Mouse (Mus musculus) limb, embryonic 14.5 days (tissue): ENCODE measurements around the gene Adarb1. TPM values are rescaled to one million over a fixed set of nuclear protein-coding genes. Genes with fewer than 3 reads are reported as not detected.

ENCODE experiments used
- ATAC-seq: fragments of 200-750 bp; cut with Nextera tagmentation; 2 replicates; pipeline ENCODE4 v1.8.0; 2017; ENCODE audit warnings: low read depth, moderate number of reproducible peaks, moderate TSS enrichment; ENCODE audit not compliant: low FRiP score
- DNase-seq: peaks from one replicate; pipeline ENCODE4 v3.0.0-alpha.2; 2015; ENCODE audit warnings: low spot score
- H3K27ac ChIP-seq: fragments of 300-500 bp; sonication (generic); replicated peaks from 2 replicates; pipeline ENCODE4 v1.5.1; 2014; ENCODE audit warnings: low read depth, mild to moderate bottlenecking, low read length, moderate library complexity, mixed read lengths
- H3K27me3 ChIP-seq: fragments of 300-500 bp; sonication (generic); 2 replicates; pipeline ENCODE4 v1.6.1; 2014; ENCODE audit warnings: low read length, mixed read lengths; ENCODE audit not compliant: control insufficient read depth, insufficient read depth
- H3K36me3 ChIP-seq: fragments of 300-500 bp; sonication (generic); 2 replicates; pipeline ENCODE4 v1.6.1; 2014; ENCODE audit warnings: mild to moderate bottlenecking, low read length, moderate library complexity, mixed read lengths; ENCODE audit not compliant: control insufficient read depth, insufficient read depth
- H3K4me1 ChIP-seq: fragments of 300-500 bp; sonication (generic); 2 replicates; pipeline ENCODE4 v1.6.1; 2014; ENCODE audit warnings: antibody characterized with exemption, low read length, mixed read lengths; ENCODE audit not compliant: control insufficient read depth, insufficient read depth
- H3K4me2 ChIP-seq: fragments of 300-500 bp; sonication (generic); replicated peaks from 2 replicates; pipeline ENCODE4 v1.6.1; 2014; ENCODE audit warnings: low read depth, mild to moderate bottlenecking, low read length, moderate library complexity; ENCODE audit not compliant: severe bottlenecking
- H3K4me3 ChIP-seq: fragments of 300-500 bp; sonication (generic); replicated peaks from 2 replicates; pipeline ENCODE4 v1.5.1; 2014; ENCODE audit warnings: low read length
- H3K9ac ChIP-seq: fragments of 300-500 bp; sonication (generic); 2 replicates; pipeline ENCODE4 v1.6.1; 2014; ENCODE audit warnings: mild to moderate bottlenecking, low read depth, low read length, moderate library complexity; ENCODE audit not compliant: severe bottlenecking
- H3K9me3 ChIP-seq: fragments of 300-500 bp; sonication (generic); 2 replicates; pipeline ENCODE4 v1.6.1; 2016; ENCODE audit warnings: low read length; ENCODE audit not compliant: control insufficient read depth
- POLR2A ChIP-seq: fragments of 200-500 bp; IDR thresholded peaks from 2 replicates; pipeline ENCODE4 v1.8.0; 2012; ENCODE audit warnings: inconsistent platforms, mild to moderate bottlenecking, moderate library complexity, borderline replicate concordance; ENCODE audit not compliant: insufficient read depth, insufficient read length; ENCODE audit errors: extremely low read depth
- WGBS: fragments of 180-500 bp; shearing (Covaris S2); extraction: QIAGEN DNeasy Blood & Tissue Kit; methylation state at CpG from one replicate; pipeline ENCODE4 v1.1.7; 2014; 5-methylcytosine and 5-hydroxymethylcytosine counted together
- polyA plus RNA-seq, 2 experiments: library from polyadenylated mRNA; depleted of rRNA in 1 of 2; stranded (reverse) in 1 of 2; unstranded in 1 of 2; fragments of >200 nt; fragmentation: Nextera tagmentation in 1 of 2; extraction: Ambion mirVana in 1 of 2; gene quantifications; 2 replicates each; pipeline versions ENCODE4 v1.2.1 to v1.2.3; 2012 to 2014

Gene Adarb1
- polyA plus RNA-seq, 2 experiments = 3.5 to 7.4 TPM

DNA sequence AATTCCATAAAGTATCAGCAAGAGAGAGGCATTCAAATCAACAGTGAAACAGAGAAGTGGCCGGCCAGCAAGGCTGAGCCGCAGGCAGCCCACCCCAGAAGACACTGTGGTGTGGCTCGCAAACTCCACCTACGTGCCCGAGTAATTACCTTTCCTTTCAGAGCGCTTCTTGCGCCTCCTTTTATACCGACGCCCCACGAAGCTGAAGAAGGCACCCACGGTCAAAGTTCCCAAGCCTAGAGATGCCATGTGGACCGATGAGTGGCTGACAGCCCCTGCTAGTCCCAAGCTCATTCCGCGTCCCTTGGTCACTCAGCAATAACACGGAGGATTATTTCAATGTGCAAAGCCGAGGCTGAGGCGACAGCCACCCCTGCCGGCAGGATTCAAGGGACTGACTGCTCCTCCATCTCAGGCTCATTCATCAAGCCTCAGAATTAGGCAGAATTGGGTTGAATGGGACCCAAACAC is 78.2 kb downstream of the Adarb1 start:
- Histone ChIP-seq H3K4me3 (peak overlapping the region; percentile 17), H3K36me3 (no peaks in the 10 kb centered on the region), H3K27ac (no peak overlapping the region), H3K9ac (peak overlapping the region; percentile 34; the same call in 1 of the 2 replicates), H3K4me2 (peak overlapping the region; percentile 41), H3K27me3 (no peaks in the 10 kb centered on the region), H3K9me3 (no peaks in the 10 kb centered on the region), H3K4me1 (peaks cover 4% of the 10 kb centered on the region; the same call in 1 of the 2 replicates)
- ATAC-seq (no peak), DNase-seq (no peak)
- no peak for TF ChIP-seq POLR2A
- WGBS = 21% methylated on average over 18 of the region's 18 CpGs

DNA sequence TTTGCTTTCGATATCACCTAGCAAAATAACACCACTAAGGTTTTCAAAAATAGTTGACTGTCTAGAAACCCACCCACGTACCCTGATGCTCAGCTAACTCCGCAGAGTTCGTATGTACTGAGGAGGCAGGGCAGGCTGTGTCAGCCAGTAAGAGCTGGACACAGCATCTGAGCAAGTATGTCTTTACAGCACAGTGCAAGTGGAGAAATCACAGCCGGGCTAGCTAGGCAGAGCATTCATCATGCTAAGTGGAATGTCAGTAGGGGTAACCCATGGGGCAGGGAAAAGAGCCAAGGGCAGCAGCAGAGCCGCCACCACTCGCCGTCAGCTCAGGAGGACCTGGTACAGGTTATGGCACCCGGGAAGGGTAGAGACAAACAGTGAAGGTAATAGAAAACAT is 84.6 kb downstream of the Adarb1 start:
- H3K27ac ChIP-seq = no peak overlapping the region
- H3K4me2 ChIP-seq = no peak overlapping the region
- H3K4me1 ChIP-seq = peaks cover 4% of the 10 kb centered on the region; the same call in 1 of the 2 replicates
- TF ChIP-seq POLR2A = no peak
- DNase-seq (no peak), ATAC-seq (no peak)
- no peaks in the 10 kb centered on the region for H3K9me3 ChIP-seq
- 80% methylated on average over 9 of the region's 9 CpGs for WGBS
- H3K27me3 ChIP-seq = no peaks in the 10 kb centered on the region
- no peaks in the 10 kb centered on the region for H3K36me3 ChIP-seq
- no peak overlapping the region for H3K9ac ChIP-seq
- no peak overlapping the region for H3K4me3 ChIP-seq

- no peak overlapping the region for H3K4me2 ChIP-seq
- no peaks in the 10 kb centered on the region for H3K9me3 ChIP-seq
- no peaks in the 10 kb centered on the region for H3K36me3 ChIP-seq
- H3K4me3 ChIP-seq = no peak overlapping the region
- 60% methylated on average over 11 of the region's 11 CpGs for WGBS
- H3K27ac ChIP-seq = no peak overlapping the region
- ATAC-seq (no peak), DNase-seq (no peak)
- H3K27me3 ChIP-seq = no peaks in the 10 kb centered on the region
- TF ChIP-seq POLR2A = no peak
- no peak overlapping the region for H3K9ac ChIP-seq
- peaks cover 11% of the 10 kb centered on the region for H3K4me1 ChIP-seq
These were observed 88.5 kb downstream of the Adarb1 start for GRCm38 (mm10) chr10:77329446-77330094.

- Histone ChIP-seq H3K36me3 (no peaks in the 10 kb centered on the region), H3K27me3 (no peaks in the 10 kb centered on the region), H3K4me3 (no peak overlapping the region), H3K27ac (no peak overlapping the region), H3K4me2 (no peak overlapping the region), H3K4me1 (peaks cover 8% of the 10 kb centered on the region; the same call in 1 of the 2 replicates), H3K9me3 (no peaks in the 10 kb centered on the region), H3K9ac (no peak overlapping the region)
- TF ChIP-seq POLR2A = no peak
- 75% methylated on average over 6 of the region's 6 CpGs for WGBS
- ATAC-seq (no peak), DNase-seq (no peak)
These were observed 93.4 kb downstream of the Adarb1 start for GRCm38 (mm10) chr10:77324716-77325115.

- H3K4me3 ChIP-seq = no peak overlapping the region
- no peaks in the 10 kb centered on the region for H3K27me3 ChIP-seq
- ATAC-seq = no peak
- H3K4me2 ChIP-seq = no peak overlapping the region
- H3K9me3 ChIP-seq = no peaks in the 10 kb centered on the region
- H3K36me3 ChIP-seq = no peaks in the 10 kb centered on the region
- H3K9ac ChIP-seq = no peak overlapping the region
- peaks cover 8% of the 10 kb centered on the region; the same call in 1 of the 2 replicates for H3K4me1 ChIP-seq
- TF ChIP-seq POLR2A = no peak
- DNase-seq = no peak
- WGBS = 86% methylated on average over 8 of the region's 8 CpGs
- H3K27ac ChIP-seq = no peak overlapping the region
These were observed 96.5 kb downstream of the Adarb1 start for GRCm38 (mm10) chr10:77321611-77322010.
